Mouse (Mus musculus): ENCODE data around the gene Rab11fip4. TPM values are rescaled to one million over a fixed set of nuclear protein-coding genes. Genes with fewer than 3 reads are reported as not detected.

Rab11fip4 gene
- polyA plus RNA-seq, 1 experiment from 2014 or later: 0.40 TPM

GRCm38 (mm10) chr11:79613711-79614110 is 22.7 kb downstream of the Rab11fip4 start:
- no peak for ATAC-seq

GRCm38 (mm10) chr11:79614880-79615279 is 23.9 kb downstream of the Rab11fip4 start:
- ChIA-PET POLR2A (no interaction called here), CTCF (interaction anchor here (1.3 to 1.8 kb wide), 3 partner anchors 10 to 171 kb away, joined by 3 to 7 read pairs (median 4); no protein-coding TSS in a partner anchor)
- ATAC-seq (no peak), DNase-seq (ENCODE audit: low read depth, low spot score) (no peak)
- H3K27me3 ChIP-seq: no peaks in the 10 kb centered on the region
- in situ Hi-C loops (cut with MboI; ENCODE audit: low pct_unique_long_range_greater_than_20kb): no loop called here
- TF ChIP-seq CTCF (IDR thresholded peaks at IDR 0.05): no peak

More at GRCm38 (mm10) chr11:79613711-79614110, 22.7 kb downstream of the Rab11fip4 start:
- no peak for TF ChIP-seq CTCF (IDR thresholded peaks at IDR 0.05)
- in situ Hi-C loops (cut with MboI; ENCODE audit: low pct_unique_long_range_greater_than_20kb): no loop called here
- no peaks in the 10 kb centered on the region for H3K27me3 ChIP-seq
- CTCF ChIA-PET: interaction anchor here (1.4 kb wide), 1 partner anchor 11 kb away, joined by 6 read pairs; no protein-coding TSS in a partner anchor
- DNase-seq (ENCODE audit: low read depth, low spot score): no peak
- POLR2A ChIA-PET: no interaction called here

GRCm38 (mm10) chr11:79615871-79616270 is 24.9 kb downstream of the Rab11fip4 start:
- no peak for ATAC-seq

GRCm38 (mm10) chr11:79617991-79618390 is 27.0 kb downstream of the Rab11fip4 start:
- in situ Hi-C loops (cut with MboI; ENCODE audit: low pct_unique_long_range_greater_than_20kb): no loop called here
- ChIA-PET POLR2A (no interaction called here), CTCF (no interaction called here)
- no peaks in the 10 kb centered on the region for H3K27me3 ChIP-seq
- ATAC-seq (no peak), DNase-seq (ENCODE audit: low read depth, low spot score) (no peak)
- TF ChIP-seq CTCF (IDR thresholded peaks at IDR 0.05): no peak

More at GRCm38 (mm10) chr11:79615871-79616270, 24.9 kb downstream of the Rab11fip4 start:
- TF ChIP-seq CTCF (IDR thresholded peaks at IDR 0.05): no peak
- ChIA-PET POLR2A (no interaction called here), CTCF (interaction anchor here (1.6 to 1.8 kb wide), 2 partner anchors 9 to 172 kb away, joined by 4 to 7 read pairs; no protein-coding TSS in a partner anchor)
- in situ Hi-C loops (cut with MboI; ENCODE audit: low pct_unique_long_range_greater_than_20kb): no loop called here
- no peak for DNase-seq (ENCODE audit: low read depth, low spot score)
- no peaks in the 10 kb centered on the region for H3K27me3 ChIP-seq

GRCm38 (mm10) chr11:79623029-79623428 is 32.0 kb downstream of the Rab11fip4 start:
- DNase-seq (ENCODE audit: low read depth, low spot score): no peak
- no peak for TF ChIP-seq CTCF (IDR thresholded peaks at IDR 0.05)
- no peaks in the 10 kb centered on the region for H3K27me3 ChIP-seq
- ChIA-PET POLR2A (no interaction called here), CTCF (interaction anchor here (1.4 kb wide), 1 partner anchor 297 kb away, joined by 3 read pairs; no protein-coding TSS in a partner anchor)
- no peak for ATAC-seq
- in situ Hi-C loops (cut with MboI; ENCODE audit: low pct_unique_long_range_greater_than_20kb): loop anchor here (5.0 to 10.0 kb wide), 2 partner anchors 41 to 302 kb away; no protein-coding TSS in a partner anchor

- in situ Hi-C loops (cut with MboI; ENCODE audit: low pct_unique_long_range_greater_than_20kb): loop anchor here (5.0 to 10.0 kb wide), 3 partner anchors 43 to 300 kb away; no protein-coding TSS in a partner anchor
- CTCF ChIA-PET: interaction anchor here (0.6 to 2.2 kb wide), 14 partner anchors 9 to 302 kb away, joined by 3 to 12 read pairs (median 5); no protein-coding TSS in a partner anchor
- peak; percentile 38 for ATAC-seq
- peak; percentile 87 for TF ChIP-seq CTCF (IDR thresholded peaks at IDR 0.05)
- H3K27me3 ChIP-seq: no peaks in the 10 kb centered on the region
- POLR2A ChIA-PET: interaction anchor here (0.6 to 1.7 kb wide), 3 partner anchors 61 to 353 kb away, joined by 4 to 7 read pairs (median 6); no protein-coding TSS in a partner anchor
- DNase-seq (ENCODE audit: low read depth, low spot score): no peak
Observed at GRCm38 (mm10) chr11:79624801-79625302, 33.8 kb downstream of the Rab11fip4 start.

- DNase-seq (ENCODE audit: low read depth, low spot score) (no peak), ATAC-seq (no peak)
- no peaks in the 10 kb centered on the region for H3K27me3 ChIP-seq
- peak; percentile 68 for TF ChIP-seq CTCF (IDR thresholded peaks at IDR 0.05)
- in situ Hi-C loops (cut with MboI; ENCODE audit: low pct_unique_long_range_greater_than_20kb): loop anchor here (5.0 to 10.0 kb wide), 2 partner anchors 59 to 296 kb away; no protein-coding TSS in a partner anchor
- ChIA-PET POLR2A (no interaction called here), CTCF (interaction anchor here (0.6 to 1.9 kb wide), 9 partner anchors 18 to 291 kb away, joined by 3 to 11 read pairs (median 5); no protein-coding TSS in a partner anchor)
Observed at GRCm38 (mm10) chr11:79628716-79629115, 37.7 kb downstream of the Rab11fip4 start.

GRCm38 (mm10) chr11:79629752-79630374 is 38.9 kb downstream of the Rab11fip4 start:
- POLR2A ChIA-PET: interaction anchor here (0.5 to 0.8 kb wide), 3 partner anchors 11 to 1087 kb away, joined by 3 to 4 read pairs (median 3); no protein-coding TSS in a partner anchor
- no peak for DNase-seq (ENCODE audit: low read depth, low spot score)

GRCm38 (mm10) chr11:79630521-79630920 is 39.5 kb downstream of the Rab11fip4 start:
- DNase-seq (ENCODE audit: low read depth, low spot score): no peak
- no peak for TF ChIP-seq CTCF (IDR thresholded peaks at IDR 0.05)

More at GRCm38 (mm10) chr11:79629752-79630374, 38.9 kb downstream of the Rab11fip4 start:
- TF ChIP-seq CTCF (IDR thresholded peaks at IDR 0.05): no peak
- no peaks in the 10 kb centered on the region for H3K27me3 ChIP-seq
- CTCF ChIA-PET: interaction anchor here (0.8 to 1.9 kb wide), 7 partner anchors 14 to 290 kb away, joined by 3 to 11 read pairs (median 5); no protein-coding TSS in a partner anchor
- in situ Hi-C loops (cut with MboI; ENCODE audit: low pct_unique_long_range_greater_than_20kb): loop anchor here (5.0 to 10.0 kb wide), 2 partner anchors 57 to 295 kb away; no protein-coding TSS in a partner anchor
- ATAC-seq: no peak

GRCm38 (mm10) chr11:79633366-79633765 is 42.4 kb downstream of the Rab11fip4 start:
- no peak for TF ChIP-seq CTCF (IDR thresholded peaks at IDR 0.05)
- CTCF ChIA-PET: no interaction called here
- DNase-seq (ENCODE audit: low read depth, low spot score) (no peak), ATAC-seq (no peak)
- no peaks in the 10 kb centered on the region for H3K27me3 ChIP-seq
- in situ Hi-C loops (cut with MboI; ENCODE audit: low pct_unique_long_range_greater_than_20kb): no loop called here
- POLR2A ChIA-PET: no interaction called here

More at GRCm38 (mm10) chr11:79630521-79630920, 39.5 kb downstream of the Rab11fip4 start:
- no peak for ATAC-seq
- ChIA-PET CTCF (interaction anchor here (1.1 kb wide), 1 partner anchor 15 kb away, joined by 4 read pairs; no protein-coding TSS in a partner anchor), POLR2A (no interaction called here)
- in situ Hi-C loops (cut with MboI; ENCODE audit: low pct_unique_long_range_greater_than_20kb): no loop called here
- H3K27me3 ChIP-seq: no peaks in the 10 kb centered on the region
